Mouse (Mus musculus) heart, embryonic 12.5 days (tissue): ENCODE data around the gene Kcnip4. TPM values are rescaled to one million over a fixed set of nuclear protein-coding genes. Genes with fewer than 3 reads are reported as not detected.

Experiments used
- ATAC-seq: fragments of 200-750 bp; cut with Nextera tagmentation; 2 replicates; pipeline ENCODE4 v1.8.0; 2017; ENCODE audit warnings: moderate TSS enrichment, moderate library complexity; ENCODE audit not compliant: insufficient number of reproducible peaks, low FRiP score
- H3K27ac ChIP-seq: fragments of 300-500 bp; sonication (generic); 2 replicates; pipeline ENCODE4 v1.5.1; 2016; ENCODE audit warnings: mild to moderate bottlenecking, moderate library complexity; ENCODE audit not compliant: poor library complexity, severe bottlenecking
- H3K27me3 ChIP-seq: fragments of 300-500 bp; sonication (generic); replicated peaks from 2 replicates; pipeline ENCODE4 v1.6.1; 2016; ENCODE audit warnings: mild to moderate bottlenecking, moderate library complexity
- H3K36me3 ChIP-seq: fragments of 300-500 bp; sonication (generic); 2 replicates; pipeline ENCODE4 v1.6.1; 2016; ENCODE audit warnings: mild to moderate bottlenecking, moderate library complexity
- H3K4me1 ChIP-seq: fragments of 300-500 bp; sonication (generic); replicated peaks from 2 replicates; pipeline ENCODE4 v1.6.1; 2016; ENCODE audit warnings: mild to moderate bottlenecking
- H3K4me2 ChIP-seq: fragments of 300-500 bp; sonication (generic); 2 replicates; pipeline ENCODE4 v1.6.1; 2016; ENCODE audit warnings: mild to moderate bottlenecking, moderate library complexity
- H3K4me3 ChIP-seq: fragments of 300-500 bp; sonication (generic); 2 replicates; pipeline ENCODE4 v1.5.1; 2016; ENCODE audit warnings: mild to moderate bottlenecking
- H3K9ac ChIP-seq: fragments of 300-500 bp; sonication (generic); 2 replicates; pipeline ENCODE4 v1.6.1; 2016; ENCODE audit warnings: mild to moderate bottlenecking, moderate library complexity
- H3K9me3 ChIP-seq: fragments of 300-500 bp; sonication (generic); replicated peaks from 2 replicates; pipeline ENCODE4 v1.6.1; 2016; ENCODE audit warnings: mild to moderate bottlenecking, moderate library complexity
- WGBS: fragments of 180-500 bp; shearing (Covaris S2); methylation state at CpG from one replicate; pipeline ENCODE4 v1.1.7; 2016; 5-methylcytosine and 5-hydroxymethylcytosine counted together
- polyA plus RNA-seq: library from polyadenylated mRNA; unstranded; fragments of >200 nt; fragmentation: Nextera tagmentation; extraction: Ambion mirVana; gene quantifications from 2 replicates; pipeline ENCODE4 v1.2.1, GENCODE M21; 2016

The Kcnip4 gene
- polyA plus RNA-seq, 1 experiment from 2014 or later, result 0.80 TPM

DNA sequence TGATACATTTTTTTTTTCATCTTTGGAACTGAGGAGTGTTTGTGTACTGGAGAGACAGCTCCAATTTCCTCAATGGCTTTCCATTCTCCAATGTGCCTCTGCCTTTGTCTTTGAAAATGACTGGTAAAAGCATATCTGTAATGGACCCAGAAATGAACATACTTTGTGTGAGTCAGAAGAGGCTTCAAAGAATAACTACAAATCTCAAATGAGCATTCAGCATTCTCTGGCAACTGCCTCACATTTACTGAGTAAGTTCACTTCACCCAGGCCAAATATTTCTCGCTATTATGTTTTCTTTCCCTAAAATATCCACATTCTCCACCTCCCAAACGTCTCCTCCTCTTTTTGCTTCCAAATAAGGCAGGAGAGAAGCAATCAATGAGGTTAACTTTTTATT, 646.6 kb downstream of the Kcnip4 start:
- ATAC-seq, result no peak
- no peaks in the 10 kb centered on the region for H3K9me3 ChIP-seq
- no peak overlapping the region for H3K4me2 ChIP-seq
- H3K4me1 ChIP-seq, result no peaks in the 10 kb centered on the region
- no peak overlapping the region for H3K27ac ChIP-seq
- H3K36me3 ChIP-seq, result no peaks in the 10 kb centered on the region
- no peaks in the 10 kb centered on the region for H3K27me3 ChIP-seq
- WGBS, result 52% methylated on average over 2 of the region's 2 CpGs
- H3K4me3 ChIP-seq, result no peak overlapping the region
- no peak overlapping the region for H3K9ac ChIP-seq

DNA sequence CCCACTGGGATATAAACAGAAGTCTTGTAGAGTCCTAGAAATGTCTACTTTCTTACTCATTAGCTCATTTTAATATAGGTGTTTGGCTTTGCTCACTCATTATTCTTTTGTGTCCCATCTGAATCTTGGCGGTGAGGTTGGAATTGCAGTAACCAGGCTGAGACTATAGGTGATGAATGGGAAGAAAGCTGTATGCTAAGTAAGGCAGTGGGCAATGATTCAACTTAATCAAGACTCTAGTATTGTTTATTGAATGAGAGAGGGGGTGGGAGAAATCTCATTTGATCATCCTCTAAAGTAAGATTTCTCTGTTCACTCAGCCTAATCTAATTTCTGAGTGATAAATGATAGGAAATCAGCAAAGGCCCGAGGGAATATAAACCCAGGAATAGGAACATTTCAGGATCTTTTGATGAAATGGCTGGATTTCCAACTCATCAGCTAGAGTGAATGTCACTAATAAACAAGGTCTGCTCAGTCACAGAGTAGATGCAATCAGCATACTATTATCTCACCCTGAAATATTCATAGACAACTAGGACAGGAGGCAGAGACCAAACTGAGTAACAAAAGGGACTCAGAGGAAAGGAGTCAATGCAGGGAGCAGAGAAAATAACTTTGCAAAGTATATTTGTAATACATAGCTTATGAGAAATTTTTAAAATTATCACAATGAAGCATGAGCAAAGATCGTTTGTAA, 660.3 kb downstream of the Kcnip4 start:
- Histone ChIP-seq H3K36me3 (no peaks in the 10 kb centered on the region), H3K4me2 (no peak overlapping the region), H3K27ac (no peak overlapping the region), H3K27me3 (no peaks in the 10 kb centered on the region), H3K4me3 (no peak overlapping the region), H3K9me3 (no peaks in the 10 kb centered on the region), H3K9ac (no peak overlapping the region), H3K4me1 (no peaks in the 10 kb centered on the region)
- ATAC-seq, result no peak
- 72% methylated on average over 3 of the region's 3 CpGs for whole genome bisulfite sequencing

DNA sequence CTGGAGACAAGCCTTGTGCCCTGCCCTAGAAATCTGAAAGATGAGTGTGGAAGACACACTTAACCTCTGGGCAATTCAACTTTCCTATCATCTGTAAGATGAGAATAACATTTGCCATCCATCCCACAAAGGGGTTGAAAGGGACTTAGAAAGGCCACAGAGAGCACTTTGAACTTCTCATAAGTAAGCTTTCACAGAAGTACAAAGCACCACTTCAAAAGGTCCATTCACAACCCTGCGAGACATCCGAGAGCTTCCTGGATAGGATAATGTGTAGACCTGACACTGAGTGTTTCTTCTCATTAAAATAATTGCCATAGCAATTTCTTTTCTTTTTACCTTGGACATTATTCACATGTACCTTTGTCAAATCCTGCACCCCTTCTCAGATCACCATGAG, 683.7 kb downstream of the Kcnip4 start:
- WGBS, result 69% methylated on average over 2 of the region's 2 CpGs
- Histone ChIP-seq H3K4me1 (no peaks in the 10 kb centered on the region), H3K9me3 (no peaks in the 10 kb centered on the region), H3K36me3 (no peaks in the 10 kb centered on the region), H3K27ac (no peak overlapping the region), H3K4me2 (no peak overlapping the region), H3K9ac (no peak overlapping the region), H3K4me3 (no peak overlapping the region), H3K27me3 (no peaks in the 10 kb centered on the region)
- ATAC-seq, result no peak

DNA sequence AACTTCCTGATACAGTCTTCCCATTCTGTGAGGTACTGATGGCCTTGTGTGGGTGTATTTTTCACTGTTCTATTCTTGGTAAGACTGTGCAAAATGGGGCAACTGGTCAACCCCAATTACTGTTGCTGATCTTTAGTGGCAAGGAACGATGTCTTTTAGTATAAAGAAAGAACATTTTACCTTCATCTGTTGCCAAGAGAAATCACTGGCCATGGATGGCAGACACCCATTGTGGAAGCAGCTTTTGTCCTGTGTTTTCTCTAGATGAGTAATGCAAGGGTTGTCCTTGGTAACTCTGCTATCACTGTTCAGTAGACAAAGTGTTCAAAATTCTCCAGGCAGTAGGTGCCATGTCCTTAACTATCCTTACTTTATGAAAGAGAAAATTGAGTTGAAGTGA, 729.2 kb downstream of the Kcnip4 start:
- no peaks in the 10 kb centered on the region for H3K27me3 ChIP-seq
- no peak overlapping the region for H3K4me3 ChIP-seq
- no peak overlapping the region for H3K4me2 ChIP-seq
- no peaks in the 10 kb centered on the region for H3K9me3 ChIP-seq
- H3K4me1 ChIP-seq, result no peaks in the 10 kb centered on the region
- H3K36me3 ChIP-seq, result no peaks in the 10 kb centered on the region
- H3K9ac ChIP-seq, result no peak overlapping the region
- 74% methylated on average over 1 of the region's 1 CpGs for WGBS
- no peak overlapping the region for H3K27ac ChIP-seq
- no peak for ATAC-seq

DNA sequence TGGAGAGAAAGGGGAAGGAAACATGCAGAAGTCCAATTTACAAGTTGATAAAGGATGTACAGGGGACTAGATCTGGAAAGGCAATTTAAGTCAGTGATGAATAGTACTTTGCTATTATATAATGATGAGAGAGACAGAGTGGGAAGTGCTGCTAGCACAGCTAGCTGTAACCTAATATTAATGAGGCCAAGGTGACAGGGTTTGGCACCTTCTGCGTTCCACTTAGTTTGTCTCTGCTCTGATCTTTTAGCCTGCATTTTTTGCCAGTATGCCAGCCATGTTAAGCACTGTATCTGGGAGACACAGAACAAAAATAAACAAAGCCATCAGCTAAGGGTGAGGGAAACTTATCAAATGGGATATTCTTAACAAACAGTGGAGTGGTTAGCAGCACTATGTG, 745.3 kb downstream of the Kcnip4 start:
- Histone ChIP-seq H3K4me3 (no peak overlapping the region), H3K27me3 (no peaks in the 10 kb centered on the region), H3K27ac (no peak overlapping the region), H3K36me3 (no peaks in the 10 kb centered on the region), H3K9me3 (no peaks in the 10 kb centered on the region), H3K4me1 (no peaks in the 10 kb centered on the region), H3K4me2 (no peak overlapping the region), H3K9ac (no peak overlapping the region)
- ATAC-seq, result no peak
- WGBS, result 30% methylated on average over 1 of the region's 1 CpGs

DNA sequence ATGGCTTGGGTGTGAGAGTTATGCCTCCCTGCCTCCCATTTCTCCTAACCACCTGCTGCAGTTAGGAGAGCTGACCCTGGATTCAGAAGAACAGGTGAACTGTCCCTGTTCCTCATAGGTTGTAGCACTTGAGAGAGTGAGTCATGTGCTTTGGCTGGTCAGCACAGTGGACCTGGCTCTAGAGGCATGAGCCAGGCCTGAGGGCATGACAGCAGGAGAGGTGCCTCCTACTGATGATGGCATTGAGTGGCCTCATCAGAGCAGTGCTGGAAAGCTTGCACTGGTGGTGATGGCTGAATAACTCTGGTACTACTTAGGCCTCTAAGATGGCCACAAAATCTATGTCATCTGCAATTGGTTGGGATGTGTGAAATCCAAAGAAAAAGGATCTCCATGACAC, 776.1 kb downstream of the Kcnip4 start:
- H3K9ac ChIP-seq, result no peak overlapping the region
- no peak overlapping the region for H3K4me3 ChIP-seq
- no peak overlapping the region for H3K27ac ChIP-seq
- H3K4me1 ChIP-seq, result no peaks in the 10 kb centered on the region
- no peak for ATAC-seq
- no peaks in the 10 kb centered on the region for H3K36me3 ChIP-seq
- no peaks in the 10 kb centered on the region for H3K9me3 ChIP-seq
- H3K27me3 ChIP-seq, result no peaks in the 10 kb centered on the region
- no peak overlapping the region for H3K4me2 ChIP-seq

DNA sequence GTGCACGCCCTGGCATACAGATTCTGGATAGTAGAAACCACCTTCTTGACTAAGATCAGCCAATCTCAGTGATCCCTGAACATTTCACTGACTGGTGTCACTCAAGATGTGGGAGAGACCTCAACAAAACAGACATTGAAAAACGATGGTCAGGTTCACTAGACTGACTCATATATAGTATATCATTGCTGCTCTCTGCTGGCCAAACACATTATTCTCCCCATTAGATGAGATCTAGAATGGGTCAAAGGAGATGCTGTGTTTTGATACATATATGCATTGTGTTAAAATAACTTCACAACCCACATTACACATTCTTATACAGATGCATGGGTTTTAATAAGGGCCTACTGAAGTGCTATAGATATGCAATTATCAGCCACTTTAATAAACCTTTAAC, 787.1 kb downstream of the Kcnip4 start:
- no peak overlapping the region for H3K27ac ChIP-seq
- ATAC-seq, result no peak
- H3K9me3 ChIP-seq, result no peaks in the 10 kb centered on the region
- no peaks in the 10 kb centered on the region for H3K36me3 ChIP-seq
- H3K4me3 ChIP-seq, result no peak overlapping the region
- H3K9ac ChIP-seq, result no peak overlapping the region
- H3K27me3 ChIP-seq, result no peaks in the 10 kb centered on the region
- WGBS, result 52% methylated on average over 2 of the region's 2 CpGs
- no peak overlapping the region for H3K4me2 ChIP-seq
- H3K4me1 ChIP-seq, result no peaks in the 10 kb centered on the region

DNA sequence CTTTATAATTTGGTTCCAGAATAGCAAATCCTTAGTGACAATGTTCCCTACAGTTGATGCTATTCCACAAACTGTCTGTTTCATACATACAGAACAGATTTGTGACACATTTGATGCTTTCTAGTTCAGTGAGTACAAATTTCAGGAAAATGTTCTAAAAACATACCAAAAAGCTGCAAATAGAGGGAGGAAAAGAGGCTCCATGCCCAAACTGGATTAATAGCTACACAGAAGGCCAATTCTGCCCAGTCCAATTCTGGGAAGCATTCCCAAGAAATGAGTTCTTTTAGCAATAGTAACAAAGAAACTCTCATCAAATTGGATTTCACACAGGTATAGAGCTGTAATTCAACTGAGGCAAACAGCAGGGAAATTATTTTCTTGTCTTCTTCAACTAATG, 806.5 kb downstream of the Kcnip4 start:
- Histone ChIP-seq H3K4me2 (no peak overlapping the region), H3K27ac (no peak overlapping the region), H3K4me3 (no peak overlapping the region), H3K4me1 (no peaks in the 10 kb centered on the region), H3K9me3 (no peaks in the 10 kb centered on the region), H3K27me3 (no peaks in the 10 kb centered on the region), H3K9ac (no peak overlapping the region), H3K36me3 (no peaks in the 10 kb centered on the region)
- no peak for ATAC-seq

DNA sequence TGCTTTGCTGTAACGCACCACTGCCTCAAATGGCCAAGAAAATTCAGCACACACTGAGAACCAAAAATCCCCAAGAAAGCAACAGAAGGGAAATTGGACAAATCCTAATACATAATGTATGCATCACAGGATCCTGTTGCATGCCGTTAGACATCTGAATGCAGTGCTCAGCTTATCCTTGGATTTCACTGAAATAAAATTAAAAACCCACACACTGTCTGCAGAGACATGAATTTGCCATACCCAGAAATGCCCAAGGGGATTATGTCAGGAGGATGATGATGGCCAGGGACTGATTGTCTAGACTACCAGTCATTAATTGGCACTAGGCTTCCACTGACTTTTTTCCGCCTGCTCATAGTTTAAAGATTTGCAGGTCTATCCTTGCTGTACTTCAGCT, 818.7 kb downstream of the Kcnip4 start:
- H3K9me3 ChIP-seq, result no peaks in the 10 kb centered on the region
- no peaks in the 10 kb centered on the region for H3K36me3 ChIP-seq
- H3K4me2 ChIP-seq, result no peak overlapping the region
- 77% methylated on average over 3 of the region's 3 CpGs for WGBS
- H3K27me3 ChIP-seq, result no peaks in the 10 kb centered on the region
- H3K4me3 ChIP-seq, result no peak overlapping the region
- H3K27ac ChIP-seq, result no peak overlapping the region
- H3K9ac ChIP-seq, result no peak overlapping the region
- no peak for ATAC-seq
- no peaks in the 10 kb centered on the region for H3K4me1 ChIP-seq

DNA sequence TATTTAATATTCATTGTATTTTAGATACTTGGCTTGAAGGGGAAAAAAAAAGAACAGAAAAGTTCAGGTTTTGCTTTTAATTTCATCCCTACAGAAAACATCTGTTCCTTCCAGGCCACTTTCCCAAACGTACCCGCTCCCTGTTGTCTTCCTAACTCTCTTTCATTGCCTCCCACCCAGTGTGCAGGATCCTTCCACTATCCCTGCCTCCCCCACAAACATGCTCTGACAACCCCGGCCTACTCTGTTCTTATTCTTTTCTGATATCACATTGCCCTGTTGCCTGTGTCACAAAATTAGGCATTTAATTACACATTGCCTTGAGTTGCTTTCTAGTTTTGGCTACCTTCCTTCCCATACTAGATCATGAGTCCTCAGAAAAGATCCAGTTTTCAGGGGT, 837.6 kb downstream of the Kcnip4 start:
- no peaks in the 10 kb centered on the region for H3K36me3 ChIP-seq
- H3K9ac ChIP-seq, result no peak overlapping the region
- no peaks in the 10 kb centered on the region for H3K9me3 ChIP-seq
- H3K27ac ChIP-seq, result no peak overlapping the region
- H3K4me2 ChIP-seq, result no peak overlapping the region
- H3K27me3 ChIP-seq, result no peaks in the 10 kb centered on the region
- H3K4me3 ChIP-seq, result no peak overlapping the region
- ATAC-seq, result no peak
- no peaks in the 10 kb centered on the region for H3K4me1 ChIP-seq
- 78% methylated on average over 3 of the region's 3 CpGs for WGBS

DNA sequence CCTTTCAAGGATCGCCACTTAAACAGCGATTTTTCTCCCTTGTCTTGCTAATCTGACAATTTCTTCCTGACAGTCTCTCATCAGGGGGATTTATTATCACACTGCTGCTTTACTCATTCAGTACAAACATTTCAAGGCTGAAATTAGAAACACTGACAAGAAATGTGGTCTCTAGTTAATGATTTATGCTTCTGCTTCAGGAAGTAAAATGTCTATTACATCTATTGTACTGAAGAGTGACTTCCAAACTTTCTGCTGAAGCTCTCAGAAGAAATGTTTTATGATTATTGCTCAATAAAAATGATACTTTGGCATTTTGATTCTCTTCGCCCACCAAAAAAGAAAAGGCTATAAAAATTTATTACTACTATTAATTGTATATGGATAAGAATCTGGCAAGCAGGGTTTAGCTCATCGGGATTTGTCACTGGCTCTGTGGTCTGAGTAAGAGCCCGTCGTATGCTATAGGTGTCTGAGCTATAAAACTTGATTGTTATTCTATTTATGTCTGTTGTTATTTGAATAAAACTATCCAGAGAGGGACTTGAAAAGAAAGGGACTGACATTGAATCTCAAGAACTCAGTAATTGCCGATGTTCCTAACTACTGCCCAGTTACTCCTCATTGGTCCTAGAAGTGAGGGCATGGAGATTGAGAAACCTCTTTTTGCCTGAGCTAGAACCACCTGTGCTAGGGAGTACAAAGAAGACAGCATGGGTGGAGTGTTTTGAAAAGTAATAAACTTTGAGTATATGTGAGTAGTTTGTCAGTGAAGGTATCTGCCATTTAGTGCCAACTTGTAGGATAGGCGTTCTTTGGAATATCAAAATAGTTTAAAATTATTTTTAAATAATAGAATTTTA, 844.7 kb downstream of the Kcnip4 start:
- Histone ChIP-seq H3K4me2 (no peak overlapping the region), H3K27me3 (no peaks in the 10 kb centered on the region), H3K36me3 (no peaks in the 10 kb centered on the region), H3K4me1 (no peaks in the 10 kb centered on the region), H3K27ac (no peak overlapping the region), H3K4me3 (no peak overlapping the region), H3K9me3 (no peaks in the 10 kb centered on the region), H3K9ac (no peak overlapping the region)
- 83% methylated on average over 8 of the region's 8 CpGs for WGBS
- ATAC-seq, result no peak

DNA sequence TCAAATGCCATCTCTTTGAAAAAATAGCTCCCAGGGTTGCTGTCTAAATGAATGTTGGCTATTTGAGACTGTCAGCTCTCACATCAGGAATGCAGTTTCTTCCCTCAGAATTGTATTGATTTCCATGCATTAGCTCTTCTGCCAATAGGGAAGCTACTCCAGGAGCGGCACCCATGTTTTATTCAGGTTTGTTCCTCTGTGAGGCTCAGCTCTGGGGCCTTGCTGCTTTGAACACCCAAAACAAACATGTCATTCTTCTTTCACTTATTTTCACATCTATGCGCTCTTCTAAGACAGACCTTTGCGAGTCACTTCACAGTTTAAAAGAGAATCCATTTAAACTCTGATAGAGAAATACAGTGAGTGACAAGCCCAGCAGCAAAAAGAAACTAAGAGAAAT, 862.2 kb downstream of the Kcnip4 start:
- H3K4me1 ChIP-seq, result no peaks in the 10 kb centered on the region
- H3K4me2 ChIP-seq, result no peak overlapping the region
- WGBS, result 84% methylated on average over 3 of the region's 3 CpGs
- no peak overlapping the region for H3K9ac ChIP-seq
- H3K27ac ChIP-seq, result no peak overlapping the region
- H3K36me3 ChIP-seq, result no peaks in the 10 kb centered on the region
- ATAC-seq, result no peak
- no peaks in the 10 kb centered on the region for H3K9me3 ChIP-seq
- no peak overlapping the region for H3K4me3 ChIP-seq
- H3K27me3 ChIP-seq, result no peaks in the 10 kb centered on the region
